Mouse (Mus musculus) heart, embryonic 15.5 days (tissue): ENCODE data around the gene Msantd3. TPM values are rescaled to one million over a fixed set of nuclear protein-coding genes. Genes with fewer than 3 reads are reported as not detected.
A peak's percentile ranks its signal among the peaks of the same experiment; 100 is the strongest.

ENCODE experiments used
- ATAC-seq: fragments of 200-750 bp; cut with Nextera tagmentation; replicated peaks from 2 replicates; pipeline ENCODE4 v1.8.0; 2017; ENCODE audit warnings: low read depth, moderate TSS enrichment; ENCODE audit not compliant: insufficient number of reproducible peaks, insufficient read depth, low FRiP score
- H3K27ac ChIP-seq: fragments of 300-500 bp; sonication (generic); 2 replicates; pipeline ENCODE4 v1.5.1; 2015; ENCODE audit warnings: mild to moderate bottlenecking, inconsistent platforms
- H3K27me3 ChIP-seq: fragments of 300-500 bp; sonication (generic); 2 replicates; pipeline ENCODE4 v1.6.1; 2015; ENCODE audit warnings: inconsistent platforms
- H3K36me3 ChIP-seq: fragments of 300-500 bp; sonication (generic); 2 replicates; pipeline ENCODE4 v1.6.1; 2015; ENCODE audit warnings: mild to moderate bottlenecking, inconsistent platforms
- H3K4me1 ChIP-seq: fragments of 300-500 bp; sonication (generic); replicated peaks from 2 replicates; pipeline ENCODE4 v1.6.1; 2015; ENCODE audit warnings: inconsistent platforms
- H3K4me2 ChIP-seq: fragments of 300-500 bp; sonication (generic); 2 replicates; pipeline ENCODE4 v1.6.1; 2015; ENCODE audit warnings: inconsistent platforms, mild to moderate bottlenecking, moderate library complexity
- H3K4me3 ChIP-seq: fragments of 300-500 bp; sonication (generic); 2 replicates; pipeline ENCODE4 v1.5.1; 2015; ENCODE audit warnings: mild to moderate bottlenecking, inconsistent platforms
- H3K9ac ChIP-seq: fragments of 300-500 bp; sonication (generic); 2 replicates; pipeline ENCODE4 v1.6.1; 2015; ENCODE audit warnings: mild to moderate bottlenecking, inconsistent platforms
- H3K9me3 ChIP-seq: fragments of 300-500 bp; sonication (generic); replicated peaks from 2 replicates; pipeline ENCODE4 v1.6.1; 2016; ENCODE audit warnings: inconsistent platforms
- WGBS: fragments of 180-500 bp; shearing (Covaris S2); methylation state at CpG from one replicate; pipeline ENCODE4 v1.1.7; 2015; ENCODE audit warnings: mixed read lengths; 5-methylcytosine and 5-hydroxymethylcytosine counted together
- polyA plus RNA-seq: library from polyadenylated mRNA; unstranded; fragments of >200 nt; fragmentation: Nextera tagmentation; extraction: Ambion mirVana; gene quantifications from 2 replicates; pipeline ENCODE4 v1.2.1, GENCODE M21; 2015

Gene Msantd3
- polyA plus RNA-seq, 1 experiment from 2014 or later, result 26.8 TPM

DNA sequence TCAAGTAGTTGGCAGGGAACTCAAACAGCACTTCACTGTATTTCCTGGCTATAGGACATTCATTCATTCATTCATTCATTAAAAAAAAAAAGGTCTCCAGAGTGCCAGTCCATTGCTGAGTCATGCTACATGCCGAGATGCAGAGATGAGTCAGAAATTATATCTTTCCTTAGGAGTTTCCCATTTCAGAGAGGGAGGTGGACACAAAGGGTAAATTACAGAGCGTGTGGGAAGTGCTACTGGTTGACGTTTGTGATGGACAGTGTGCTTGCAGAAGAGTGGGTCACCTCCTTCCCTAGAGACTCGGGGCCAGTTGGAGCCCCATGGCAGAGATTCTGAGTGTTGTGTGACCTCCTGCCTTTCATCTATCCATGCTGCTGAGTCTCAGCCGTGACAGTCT lies 2.6 kb downstream of the Msantd3 start:
- Histone ChIP-seq H3K4me1 (peaks cover 61% of the 10 kb centered on the region), H3K27me3 (no peaks in the 10 kb centered on the region), H3K4me2 (peak overlapping the region; percentile 88), H3K4me3 (peak overlapping the region; percentile 83; the same call in 1 of the 2 replicates), H3K36me3 (no peaks in the 10 kb centered on the region), H3K9me3 (no peaks in the 10 kb centered on the region), H3K27ac (no peak overlapping the region), H3K9ac (peak overlapping the region; percentile 94)
- no peak for ATAC-seq
- 25% methylated on average over 5 of the region's 5 CpGs for WGBS

DNA sequence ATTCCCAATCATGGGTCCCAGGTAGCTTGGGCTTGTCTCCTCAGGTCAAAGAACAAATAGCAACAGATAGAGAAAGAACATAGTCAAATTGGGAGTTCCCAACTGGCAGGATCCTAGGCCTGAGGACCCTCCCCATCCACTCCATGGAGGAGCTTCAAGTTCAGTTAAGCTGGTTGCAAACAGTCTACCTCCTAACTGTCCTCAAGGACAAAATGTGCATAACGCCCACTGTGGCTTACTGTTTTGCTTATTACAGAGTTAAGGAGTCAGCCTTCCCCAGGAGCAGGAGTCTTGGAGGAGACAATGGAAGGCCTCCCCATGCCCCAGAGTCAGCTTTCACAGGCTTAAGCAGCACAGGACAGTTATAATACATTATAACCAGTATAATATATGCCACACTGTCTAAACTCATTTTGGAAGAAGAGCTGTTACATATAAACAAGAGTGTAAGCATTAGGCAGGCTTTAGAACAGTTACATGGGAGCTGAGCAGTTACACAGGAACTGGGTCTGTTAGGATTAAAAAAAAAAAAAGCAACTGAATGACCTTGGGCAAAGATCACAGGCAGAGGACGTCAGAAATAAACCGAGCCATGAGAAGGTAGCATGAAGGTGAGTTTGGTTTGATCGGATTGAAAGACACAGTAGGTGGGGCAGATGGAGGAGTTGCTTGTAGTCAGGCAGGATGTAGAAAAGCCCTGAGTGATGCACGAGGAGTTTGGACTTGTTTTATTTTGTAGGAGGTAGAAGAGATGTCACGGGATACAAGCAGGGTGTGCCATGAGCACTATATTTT lies 3.5 kb downstream of the Msantd3 start:
- no peaks in the 10 kb centered on the region for H3K36me3 ChIP-seq
- no peak overlapping the region for H3K27ac ChIP-seq
- no peak overlapping the region for H3K4me3 ChIP-seq
- no peaks in the 10 kb centered on the region for H3K27me3 ChIP-seq
- no peaks in the 10 kb centered on the region for H3K9me3 ChIP-seq
- H3K4me1 ChIP-seq, result peaks cover 62% of the 10 kb centered on the region
- H3K4me2 ChIP-seq, result no peak overlapping the region
- ATAC-seq, result no peak
- no peak overlapping the region for H3K9ac ChIP-seq
- WGBS, result 55% methylated on average over 6 of the region's 6 CpGs

DNA sequence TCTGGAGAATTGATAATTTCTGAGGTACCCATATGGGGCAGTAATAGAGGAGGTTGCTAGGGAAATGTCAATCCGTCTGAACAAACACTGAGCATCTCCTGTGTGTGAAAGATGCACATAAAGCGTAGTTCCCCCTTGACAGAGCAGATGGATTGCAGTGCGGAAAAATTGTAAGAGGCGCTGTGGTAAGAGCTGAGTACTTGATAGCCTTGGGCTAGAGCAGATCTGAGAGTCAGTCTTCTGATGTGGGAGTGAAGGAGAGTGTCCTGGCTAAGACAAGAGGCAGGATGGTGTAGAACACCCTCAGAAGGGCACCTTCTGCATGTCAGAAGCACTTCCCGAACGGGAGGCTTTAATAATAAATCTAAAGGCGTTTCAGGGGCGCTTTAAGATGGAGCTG lies 4.4 kb downstream of the Msantd3 start:
- H3K36me3 ChIP-seq, result no peaks in the 10 kb centered on the region
- H3K4me1 ChIP-seq, result peaks cover 64% of the 10 kb centered on the region
- H3K27ac ChIP-seq, result no peak overlapping the region
- 70% methylated on average over 8 of the region's 8 CpGs for WGBS
- no peak for ATAC-seq
- no peak overlapping the region for H3K4me3 ChIP-seq
- H3K4me2 ChIP-seq, result no peak overlapping the region
- H3K9ac ChIP-seq, result no peak overlapping the region
- H3K9me3 ChIP-seq, result no peaks in the 10 kb centered on the region
- no peaks in the 10 kb centered on the region for H3K27me3 ChIP-seq

DNA sequence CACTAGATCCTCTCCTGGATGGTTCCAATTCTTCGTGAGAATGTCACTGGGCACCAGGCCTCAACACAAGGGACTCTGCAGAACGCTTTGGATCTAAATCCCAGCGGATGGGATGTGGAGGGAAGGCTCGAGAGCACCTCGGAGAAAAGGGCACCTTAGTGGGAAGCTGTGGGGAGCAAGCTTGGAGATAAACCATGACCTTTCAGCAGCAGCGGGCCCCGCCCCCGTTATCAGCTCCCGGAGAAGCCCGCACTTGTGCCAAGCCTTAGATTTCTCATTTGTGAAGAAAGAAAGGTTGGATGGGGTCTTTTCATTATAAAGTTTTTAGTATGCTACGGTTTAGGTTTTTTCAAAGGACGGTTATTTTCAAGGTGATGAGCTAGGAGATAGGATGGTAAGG lies 6.2 kb downstream of the Msantd3 start:
- no peaks in the 10 kb centered on the region for H3K9me3 ChIP-seq
- H3K9ac ChIP-seq, result no peak overlapping the region
- H3K27ac ChIP-seq, result no peak overlapping the region
- peaks cover 61% of the 10 kb centered on the region for H3K4me1 ChIP-seq
- no peaks in the 10 kb centered on the region for H3K36me3 ChIP-seq
- no peak overlapping the region for H3K4me3 ChIP-seq
- ATAC-seq, result no peak
- H3K27me3 ChIP-seq, result no peaks in the 10 kb centered on the region
- 35% methylated on average over 12 of the region's 12 CpGs for WGBS
- H3K4me2 ChIP-seq, result 0 out of 2 replicates have a peak overlapping the region, but pooled peaks have one; percentile 8

DNA sequence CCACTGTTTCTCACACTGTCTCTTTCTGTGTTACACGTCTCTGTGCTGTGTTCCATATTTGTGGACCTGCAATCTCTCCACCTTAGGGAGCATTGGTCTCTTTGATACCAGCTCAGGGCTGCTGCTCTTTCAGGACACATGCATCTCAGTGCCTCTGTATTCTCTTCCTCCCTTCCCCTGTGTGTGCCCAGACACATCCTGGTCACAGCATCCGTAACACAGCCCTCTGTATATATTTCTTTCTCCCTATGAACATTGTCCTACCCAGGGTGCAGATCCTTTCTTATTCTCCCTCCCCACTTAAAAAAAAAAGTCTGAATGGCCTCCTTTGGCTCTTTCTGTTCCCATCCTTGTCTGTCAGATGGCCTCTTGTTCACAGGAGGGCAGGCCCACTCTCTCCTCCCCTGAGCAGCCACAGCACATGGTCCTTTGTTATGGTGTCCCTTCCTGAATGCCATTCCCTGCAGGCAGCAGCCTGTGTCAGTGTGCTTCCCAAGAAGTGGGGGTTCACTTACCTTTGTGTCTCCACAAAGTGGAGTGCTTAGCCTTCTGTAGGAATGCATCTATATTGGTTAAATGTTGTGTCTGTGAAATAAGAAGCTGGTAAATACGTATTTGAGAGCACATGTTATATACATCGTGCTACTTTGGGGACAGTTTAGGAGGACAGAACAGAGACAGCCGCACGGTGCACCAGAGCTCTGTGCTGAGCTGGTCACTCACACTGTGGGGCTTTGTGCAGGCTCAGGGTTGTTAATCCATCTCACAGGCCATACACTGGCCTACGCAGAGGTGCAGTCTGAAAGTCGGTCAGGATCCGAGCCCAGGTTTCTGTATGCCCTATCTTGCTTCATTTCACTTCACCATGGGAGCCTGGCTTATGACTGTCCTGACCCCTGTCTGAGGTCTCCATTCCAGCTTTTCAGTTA lies 7.1 kb downstream of the Msantd3 start:
- no peak overlapping the region for H3K4me2 ChIP-seq
- no peak overlapping the region for H3K27ac ChIP-seq
- H3K4me3 ChIP-seq, result no peak overlapping the region
- no peak overlapping the region for H3K9ac ChIP-seq
- WGBS, result 78% methylated on average over 9 of the region's 9 CpGs
- no peaks in the 10 kb centered on the region for H3K9me3 ChIP-seq
- no peaks in the 10 kb centered on the region for H3K36me3 ChIP-seq
- peaks cover 55% of the 10 kb centered on the region for H3K4me1 ChIP-seq
- no peak for ATAC-seq
- no peaks in the 10 kb centered on the region for H3K27me3 ChIP-seq

DNA sequence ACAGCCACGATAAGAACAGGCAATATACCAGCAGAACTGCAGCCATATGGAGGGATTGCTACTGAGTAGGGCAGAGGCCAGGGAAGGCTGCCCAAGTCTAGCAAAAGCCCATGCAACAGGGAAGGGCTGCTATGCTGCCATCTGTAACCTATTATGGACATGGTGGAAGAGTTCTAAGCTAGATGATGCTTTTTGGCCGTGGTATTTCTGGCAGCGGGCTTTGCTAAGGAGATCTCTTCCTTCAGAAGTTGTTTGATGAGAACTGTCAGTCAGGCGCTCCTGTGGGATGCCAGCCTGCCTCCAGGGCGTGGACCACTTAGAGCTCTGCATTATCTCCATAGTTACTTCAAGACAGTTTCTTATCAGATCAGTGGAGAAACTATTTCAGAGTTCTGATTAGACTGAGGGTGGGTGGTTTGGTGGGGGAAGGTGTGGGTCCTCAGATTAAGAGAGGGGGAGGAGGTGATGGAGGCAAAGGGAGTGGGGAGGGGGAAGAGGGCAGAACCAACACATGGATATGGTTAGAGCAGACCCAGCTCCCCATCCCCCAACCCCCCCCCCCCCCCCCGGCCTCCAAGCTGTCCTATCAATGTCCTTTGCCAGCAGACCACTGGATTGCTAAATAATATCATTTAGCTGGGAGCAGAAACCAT lies 8.8 kb downstream of the Msantd3 start:
- H3K36me3 ChIP-seq, result peaks cover 11% of the 10 kb centered on the region
- no peak overlapping the region for H3K27ac ChIP-seq
- no peak overlapping the region for H3K4me3 ChIP-seq
- WGBS, result 41% methylated on average over 6 of the region's 6 CpGs
- no peak overlapping the region for H3K4me2 ChIP-seq
- no peaks in the 10 kb centered on the region for H3K27me3 ChIP-seq
- no peaks in the 10 kb centered on the region for H3K9me3 ChIP-seq
- H3K4me1 ChIP-seq, result peaks cover 41% of the 10 kb centered on the region
- ATAC-seq, result no peak
- H3K9ac ChIP-seq, result no peak overlapping the region

DNA sequence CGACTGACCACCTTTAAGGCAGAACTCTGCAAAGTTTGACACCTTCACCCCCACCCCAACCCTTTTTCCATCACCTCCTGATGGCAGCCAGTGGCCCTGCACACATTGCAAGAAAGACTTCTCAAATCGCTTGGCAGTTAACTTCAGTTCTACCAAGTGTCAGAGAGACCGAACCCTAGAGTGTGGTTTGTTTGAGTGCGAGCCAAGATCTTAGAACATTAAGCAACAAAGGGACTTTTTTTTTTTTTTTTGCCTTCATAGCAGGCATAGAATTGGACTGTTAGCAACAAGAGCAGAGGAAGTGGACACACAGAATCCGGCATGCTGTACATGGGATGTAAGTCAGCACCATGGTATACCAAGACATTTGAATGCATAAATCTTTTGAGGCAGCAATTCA lies 9.9 kb downstream of the Msantd3 start:
- ATAC-seq, result no peak
- 61% methylated on average over 5 of the region's 5 CpGs for WGBS
- no peak overlapping the region for H3K27ac ChIP-seq
- no peaks in the 10 kb centered on the region for H3K27me3 ChIP-seq
- H3K4me1 ChIP-seq, result peaks cover 33% of the 10 kb centered on the region
- peaks cover 17% of the 10 kb centered on the region for H3K36me3 ChIP-seq
- no peak overlapping the region for H3K4me2 ChIP-seq
- H3K9ac ChIP-seq, result no peak overlapping the region
- H3K4me3 ChIP-seq, result no peak overlapping the region
- no peaks in the 10 kb centered on the region for H3K9me3 ChIP-seq

DNA sequence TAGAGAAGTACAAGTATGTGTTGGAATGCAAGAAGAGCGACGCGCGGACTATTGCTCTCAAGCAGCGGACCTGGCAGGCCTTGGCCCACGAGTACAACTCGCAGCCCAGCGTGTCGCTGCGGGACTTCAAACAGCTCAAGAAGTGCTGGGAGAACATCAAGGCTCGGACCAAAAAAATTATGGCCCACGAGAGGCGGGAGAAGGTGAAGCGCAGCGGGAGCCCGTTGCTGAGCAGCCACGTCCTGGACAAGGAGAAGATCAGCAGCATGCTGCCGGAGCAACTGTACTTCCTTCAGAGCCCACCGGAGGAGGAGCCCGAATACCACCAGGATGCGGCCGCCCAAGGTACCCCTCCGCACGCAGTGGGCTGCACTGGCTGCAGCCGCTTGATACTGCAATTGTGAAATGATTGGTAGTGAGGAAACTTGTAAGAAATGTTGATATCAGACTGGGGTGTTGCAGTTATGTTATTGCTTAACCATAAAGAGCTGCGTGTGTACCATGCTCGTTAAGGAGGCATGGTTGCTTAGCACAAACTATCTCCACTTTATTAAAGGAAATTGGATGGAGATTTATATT lies 12.8 kb downstream of the Msantd3 start:
- H3K9ac ChIP-seq, result no peak overlapping the region
- no peak overlapping the region for H3K27ac ChIP-seq
- H3K36me3 ChIP-seq, result peaks cover 24% of the 10 kb centered on the region
- no peaks in the 10 kb centered on the region for H3K9me3 ChIP-seq
- no peaks in the 10 kb centered on the region for H3K27me3 ChIP-seq
- no peak overlapping the region for H3K4me2 ChIP-seq
- no peak overlapping the region for H3K4me3 ChIP-seq
- H3K4me1 ChIP-seq, result peaks cover 8% of the 10 kb centered on the region
- no peak for ATAC-seq
- WGBS, result 91% methylated on average over 27 of the region's 27 CpGs

DNA sequence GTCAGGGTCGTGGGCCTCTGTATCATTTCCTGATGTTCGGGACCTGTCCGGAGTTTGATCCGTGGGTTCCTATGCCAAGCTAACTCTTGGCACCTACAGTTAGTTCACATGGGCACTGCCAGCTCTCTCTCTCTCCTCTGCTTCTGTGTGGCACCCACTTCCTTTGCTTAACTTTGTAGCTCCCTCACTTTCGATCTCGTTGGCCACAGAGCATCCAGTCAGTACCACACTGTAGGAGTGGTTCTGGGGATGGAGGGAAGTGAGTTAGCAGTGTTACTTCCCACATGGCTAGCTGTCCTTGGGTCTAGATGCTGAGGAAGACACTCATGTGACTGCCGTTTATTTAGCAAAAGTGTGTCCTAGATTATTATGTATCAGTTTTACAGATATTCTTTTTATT lies 14.4 kb downstream of the Msantd3 start:
- peaks cover 32% of the 10 kb centered on the region for H3K36me3 ChIP-seq
- H3K27ac ChIP-seq, result no peak overlapping the region
- no peak overlapping the region for H3K4me2 ChIP-seq
- no peaks in the 10 kb centered on the region for H3K9me3 ChIP-seq
- no peak overlapping the region for H3K9ac ChIP-seq
- H3K4me1 ChIP-seq, result peaks cover 5% of the 10 kb centered on the region
- no peaks in the 10 kb centered on the region for H3K27me3 ChIP-seq
- H3K4me3 ChIP-seq, result no peak overlapping the region
- ATAC-seq, result no peak
- 78% methylated on average over 7 of the region's 7 CpGs for WGBS

DNA sequence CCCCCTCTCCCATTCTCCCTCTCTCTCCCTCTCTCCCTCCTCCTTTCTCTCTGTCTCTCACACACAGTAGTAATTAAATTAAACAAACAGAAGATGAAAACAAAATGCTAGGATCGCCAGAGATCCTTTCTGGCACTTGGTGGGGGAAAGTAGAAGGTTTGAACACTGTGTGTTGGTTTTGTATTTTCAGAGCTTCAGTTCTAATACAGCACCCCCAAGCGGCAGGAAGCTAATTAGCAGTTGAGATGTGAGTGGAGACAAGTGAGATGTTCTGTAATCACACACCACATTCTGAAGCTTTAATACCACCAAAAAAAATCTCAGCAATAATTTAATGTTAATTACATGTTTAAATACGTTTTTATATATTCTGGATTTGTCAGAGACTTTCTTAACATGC lies 16.0 kb downstream of the Msantd3 start:
- H3K9me3 ChIP-seq, result no peaks in the 10 kb centered on the region
- WGBS, result 17% methylated on average over 3 of the region's 3 CpGs
- no peaks in the 10 kb centered on the region for H3K27me3 ChIP-seq
- peaks cover 5% of the 10 kb centered on the region; the same call in 1 of the 2 replicates for H3K4me1 ChIP-seq
- no peak for ATAC-seq
- no peak overlapping the region for H3K9ac ChIP-seq
- H3K4me3 ChIP-seq, result no peak overlapping the region
- no peak overlapping the region for H3K27ac ChIP-seq
- H3K4me2 ChIP-seq, result no peak overlapping the region
- H3K36me3 ChIP-seq, result peaks cover 35% of the 10 kb centered on the region

DNA sequence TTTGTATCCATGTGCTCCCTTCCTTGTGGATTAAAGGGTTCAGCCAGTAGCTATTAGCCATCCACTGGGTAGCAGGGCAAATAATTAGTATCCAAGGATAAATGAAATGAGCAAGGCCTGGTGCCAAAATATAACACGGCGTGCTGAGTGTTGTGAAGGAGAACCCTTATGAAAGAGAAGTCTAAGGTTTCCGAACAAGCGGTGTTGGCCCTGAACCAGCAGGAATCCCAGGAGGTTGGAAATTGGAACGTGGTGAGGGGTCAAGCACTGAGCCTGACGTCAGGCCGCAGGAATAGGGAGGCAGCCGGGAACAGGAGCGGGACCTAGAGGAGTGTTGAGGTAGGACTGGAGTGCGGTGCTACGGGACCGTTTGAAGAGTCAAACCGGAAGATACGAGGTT lies 19.9 kb downstream of the Msantd3 start:
- Histone ChIP-seq H3K9ac (no peak overlapping the region), H3K27ac (no peak overlapping the region), H3K9me3 (no peaks in the 10 kb centered on the region), H3K4me1 (no peaks in the 10 kb centered on the region), H3K4me3 (no peak overlapping the region), H3K4me2 (no peak overlapping the region), H3K36me3 (peaks cover 42% of the 10 kb centered on the region), H3K27me3 (no peaks in the 10 kb centered on the region)
- 78% methylated on average over 14 of the region's 14 CpGs for WGBS
- ATAC-seq, result no peak
